Mouse (Mus musculus): ENCODE data around the gene Xylt1. TPM values are rescaled to one million over a fixed set of nuclear protein-coding genes. Genes with fewer than 3 reads are reported as not detected.

Xylt1 gene
- polyA plus RNA-seq, 1 experiment = 10.5 TPM

- H3K4me1 ChIP-seq (ENCODE audit: control insufficient read depth, insufficient read depth, low read length) = peaks cover 7% of the 10 kb centered on the region
- peak; percentile 27; the same call in 1 of the 2 replicates for TF ChIP-seq CTCF (IDR thresholded peaks at IDR 0.05; ENCODE audit: low read depth, low read length)
- no peak for TF ChIP-seq POLR2A (IDR thresholded peaks at IDR 0.05; ENCODE audit: borderline replicate concordance, low read depth, low read length)
- H3K27ac ChIP-seq (ENCODE audit: insufficient read depth, low read depth, low read length) = no peak overlapping the region
- H3K4me3 ChIP-seq (ENCODE audit: insufficient read depth, low read length) = no peak overlapping the region
Observed at GRCm38 (mm10) chr7:117630657-117631056, 249.9 kb downstream of the Xylt1 start.

GRCm38 (mm10) chr7:117635584-117635983 lies 254.8 kb downstream of the Xylt1 start:
- TF ChIP-seq POLR2A (IDR thresholded peaks at IDR 0.05; ENCODE audit: borderline replicate concordance, low read depth, low read length) (no peak), CTCF (IDR thresholded peaks at IDR 0.05; ENCODE audit: low read depth, low read length) (no peak)
- no peaks in the 10 kb centered on the region for H3K4me1 ChIP-seq (ENCODE audit: control insufficient read depth, insufficient read depth, low read length)
- H3K4me3 ChIP-seq (ENCODE audit: insufficient read depth, low read length) = no peak overlapping the region
- H3K27ac ChIP-seq (ENCODE audit: insufficient read depth, low read depth, low read length) = no peak overlapping the region

GRCm38 (mm10) chr7:117636713-117637112 lies 255.9 kb downstream of the Xylt1 start:
- H3K4me1 ChIP-seq (ENCODE audit: control insufficient read depth, insufficient read depth, low read length) = no peaks in the 10 kb centered on the region
- H3K4me3 ChIP-seq (ENCODE audit: insufficient read depth, low read length) = no peak overlapping the region
- no peak overlapping the region for H3K27ac ChIP-seq (ENCODE audit: insufficient read depth, low read depth, low read length)
- TF ChIP-seq CTCF (IDR thresholded peaks at IDR 0.05; ENCODE audit: low read depth, low read length) (no peak), POLR2A (IDR thresholded peaks at IDR 0.05; ENCODE audit: borderline replicate concordance, low read depth, low read length) (no peak)

- Histone ChIP-seq H3K4me3 (ENCODE audit: insufficient read depth, low read length) (no peak overlapping the region), H3K27ac (ENCODE audit: insufficient read depth, low read depth, low read length) (no peak overlapping the region), H3K4me1 (ENCODE audit: control insufficient read depth, insufficient read depth, low read length) (no peaks in the 10 kb centered on the region)
- TF ChIP-seq CTCF (IDR thresholded peaks at IDR 0.05; ENCODE audit: low read depth, low read length) = no peak
- no peak for TF ChIP-seq POLR2A (IDR thresholded peaks at IDR 0.05; ENCODE audit: borderline replicate concordance, low read depth, low read length)
Observed at GRCm38 (mm10) chr7:117637997-117638396, 257.2 kb downstream of the Xylt1 start.

GRCm38 (mm10) chr7:117652637-117653036 lies 271.9 kb downstream of the Xylt1 start:
- no peak overlapping the region for H3K4me3 ChIP-seq (ENCODE audit: insufficient read depth, low read length)
- H3K27ac ChIP-seq (ENCODE audit: insufficient read depth, low read depth, low read length) = no peak overlapping the region
- H3K4me1 ChIP-seq (ENCODE audit: control insufficient read depth, insufficient read depth, low read length) = no peaks in the 10 kb centered on the region
- no peak for TF ChIP-seq POLR2A (IDR thresholded peaks at IDR 0.05; ENCODE audit: borderline replicate concordance, low read depth, low read length)
- TF ChIP-seq CTCF (IDR thresholded peaks at IDR 0.05; ENCODE audit: low read depth, low read length) = no peak

- H3K4me3 ChIP-seq (ENCODE audit: insufficient read depth, low read length) = no peak overlapping the region
- no peak for TF ChIP-seq POLR2A (IDR thresholded peaks at IDR 0.05; ENCODE audit: borderline replicate concordance, low read depth, low read length)
- no peak for TF ChIP-seq CTCF (IDR thresholded peaks at IDR 0.05; ENCODE audit: low read depth, low read length)
- no peaks in the 10 kb centered on the region for H3K4me1 ChIP-seq (ENCODE audit: control insufficient read depth, insufficient read depth, low read length)
- no peak overlapping the region for H3K27ac ChIP-seq (ENCODE audit: insufficient read depth, low read depth, low read length)
Observed at GRCm38 (mm10) chr7:117655732-117656131, 275.0 kb downstream of the Xylt1 start.

GRCm38 (mm10) chr7:117658180-117658579 lies 277.4 kb downstream of the Xylt1 start:
- TF ChIP-seq CTCF (IDR thresholded peaks at IDR 0.05; ENCODE audit: low read depth, low read length) = no peak
- no peak for TF ChIP-seq POLR2A (IDR thresholded peaks at IDR 0.05; ENCODE audit: borderline replicate concordance, low read depth, low read length)
- no peak overlapping the region for H3K4me3 ChIP-seq (ENCODE audit: insufficient read depth, low read length)
- no peaks in the 10 kb centered on the region for H3K4me1 ChIP-seq (ENCODE audit: control insufficient read depth, insufficient read depth, low read length)
- H3K27ac ChIP-seq (ENCODE audit: insufficient read depth, low read depth, low read length) = no peak overlapping the region

GRCm38 (mm10) chr7:117658739-117659138 lies 278.0 kb downstream of the Xylt1 start:
- Histone ChIP-seq H3K4me1 (ENCODE audit: control insufficient read depth, insufficient read depth, low read length) (no peaks in the 10 kb centered on the region), H3K27ac (ENCODE audit: insufficient read depth, low read depth, low read length) (no peak overlapping the region), H3K4me3 (ENCODE audit: insufficient read depth, low read length) (no peak overlapping the region)
- TF ChIP-seq CTCF (IDR thresholded peaks at IDR 0.05; ENCODE audit: low read depth, low read length) = no peak
- TF ChIP-seq POLR2A (IDR thresholded peaks at IDR 0.05; ENCODE audit: borderline replicate concordance, low read depth, low read length) = no peak

GRCm38 (mm10) chr7:117667286-117667685 lies 286.5 kb downstream of the Xylt1 start:
- H3K4me3 ChIP-seq (ENCODE audit: insufficient read depth, low read length) = no peak overlapping the region

GRCm38 (mm10) chr7:117668226-117668625 lies 287.4 kb downstream of the Xylt1 start:
- TF ChIP-seq CTCF (IDR thresholded peaks at IDR 0.05; ENCODE audit: low read depth, low read length) = no peak
- no peak for TF ChIP-seq POLR2A (IDR thresholded peaks at IDR 0.05; ENCODE audit: borderline replicate concordance, low read depth, low read length)
- Histone ChIP-seq H3K4me1 (ENCODE audit: control insufficient read depth, insufficient read depth, low read length) (no peaks in the 10 kb centered on the region), H3K4me3 (ENCODE audit: insufficient read depth, low read length) (no peak overlapping the region), H3K27ac (ENCODE audit: insufficient read depth, low read depth, low read length) (no peak overlapping the region)

More at GRCm38 (mm10) chr7:117667286-117667685, 286.5 kb downstream of the Xylt1 start:
- no peaks in the 10 kb centered on the region for H3K4me1 ChIP-seq (ENCODE audit: control insufficient read depth, insufficient read depth, low read length)
- TF ChIP-seq POLR2A (IDR thresholded peaks at IDR 0.05; ENCODE audit: borderline replicate concordance, low read depth, low read length) (no peak), CTCF (IDR thresholded peaks at IDR 0.05; ENCODE audit: low read depth, low read length) (no peak)
- no peak overlapping the region for H3K27ac ChIP-seq (ENCODE audit: insufficient read depth, low read depth, low read length)

GRCm38 (mm10) chr7:117672121-117672591 lies 291.4 kb downstream of the Xylt1 start:
- TF ChIP-seq CTCF (IDR thresholded peaks at IDR 0.05; ENCODE audit: low read depth, low read length) (no peak), POLR2A (IDR thresholded peaks at IDR 0.05; ENCODE audit: borderline replicate concordance, low read depth, low read length) (no peak)
- Histone ChIP-seq H3K4me3 (ENCODE audit: insufficient read depth, low read length) (no peak overlapping the region), H3K4me1 (ENCODE audit: control insufficient read depth, insufficient read depth, low read length) (no peaks in the 10 kb centered on the region), H3K27ac (ENCODE audit: insufficient read depth, low read depth, low read length) (no peak overlapping the region)

Data from bone marrow macrophage, adult 2 months (primary cell).